Mouse (Mus musculus) thymus, postnatal 25 days (tissue): Measurements from ENCODE around the gene Maml2.

Source experiments
- DNase-seq: peaks from one replicate; pipeline ENCODE4 v3.0.0; 2022

Maml2 gene

GRCm38 (mm10) chr9:13497690-13498333 is 200.1 kb downstream of the Maml2 start:
- no peak for DNase-seq

GRCm38 (mm10) chr9:13500045-13500444 is 202.3 kb downstream of the Maml2 start:
- no peak for DNase-seq

GRCm38 (mm10) chr9:13505024-13505423 is 207.3 kb downstream of the Maml2 start:
- DNase-seq = no peak

- DNase-seq = no peak
Observed at GRCm38 (mm10) chr9:13506956-13507821, 209.4 kb downstream of the Maml2 start.

- DNase-seq = no peak
Observed at GRCm38 (mm10) chr9:13507822-13508188, 210.0 kb downstream of the Maml2 start.

- no peak for DNase-seq
Observed at GRCm38 (mm10) chr9:13509751-13510150, 212.0 kb downstream of the Maml2 start.

GRCm38 (mm10) chr9:13510621-13511369 is 213.0 kb downstream of the Maml2 start:
- no peak for DNase-seq

GRCm38 (mm10) chr9:13513135-13513534 is 215.4 kb downstream of the Maml2 start:
- DNase-seq = no peak

- no peak for DNase-seq
Observed at GRCm38 (mm10) chr9:13514435-13514834, 216.7 kb downstream of the Maml2 start.

- DNase-seq = no peak
Observed at GRCm38 (mm10) chr9:13515976-13516375, 218.2 kb downstream of the Maml2 start.

- DNase-seq = no peak
Observed at GRCm38 (mm10) chr9:13518031-13518430, 220.3 kb downstream of the Maml2 start.

- DNase-seq = no peak
Observed at GRCm38 (mm10) chr9:13518441-13518971, 220.7 kb downstream of the Maml2 start.

- no peak for DNase-seq
Observed at GRCm38 (mm10) chr9:13522061-13522820, 224.5 kb downstream of the Maml2 start.

GRCm38 (mm10) chr9:13523046-13523445 is 225.3 kb downstream of the Maml2 start:
- DNase-seq = no peak

- no peak for DNase-seq
Observed at GRCm38 (mm10) chr9:13525075-13525474, 227.3 kb downstream of the Maml2 start.

- DNase-seq = no peak
Observed at GRCm38 (mm10) chr9:13525561-13526255, 228.0 kb downstream of the Maml2 start.

GRCm38 (mm10) chr9:13530575-13530974 is 232.8 kb downstream of the Maml2 start:
- DNase-seq = peak; percentile 12

GRCm38 (mm10) chr9:13533076-13533707 is 235.4 kb downstream of the Maml2 start:
- no peak for DNase-seq

GRCm38 (mm10) chr9:13535803-13536202 is 238.0 kb downstream of the Maml2 start:
- DNase-seq = no peak

- DNase-seq = peak; percentile 75
Observed at GRCm38 (mm10) chr9:13536419-13537261, 238.9 kb downstream of the Maml2 start.
